Mouse (Mus musculus) MEL (cell line): ENCODE measurements around the gene Ndrg2. TPM values are rescaled to one million over a fixed set of nuclear protein-coding genes. Genes with fewer than 3 reads are reported as not detected.

ENCODE experiments used
- DNase-seq: peaks from one replicate; pipeline ENCODE4 v3.0.0; 2011; ENCODE audit warnings: low read depth, low spot score
- H3K27ac ChIP-seq: 2 replicates; pipeline ENCODE4 v1.5.1; 2012; ENCODE audit warnings: low read depth, mild to moderate bottlenecking, control low read depth, low read length, moderate library complexity; ENCODE audit not compliant: control insufficient read depth
- H3K27me3 ChIP-seq, 2 experiments: fragments of 150-350 bp in 1 of 2; sonication (generic) in 1 of 2; 2 replicates each; pipeline ENCODE4 v1.6.1; 2012; ENCODE audit warnings: low read length in 2 of 2, mild to moderate bottlenecking in 2 of 2, improper control_type of control experiment in 1 of 2, moderate library complexity in 1 of 2; ENCODE audit not compliant: insufficient read depth in 2 of 2, control insufficient read depth in 1 of 2
- H3K36me3 ChIP-seq, 2 experiments: 2 replicates each; pipeline ENCODE4 v1.6.1; 2012 to 2014; ENCODE audit warnings: low read length in 2 of 2, improper control_type of control experiment in 1 of 2, inconsistent platforms in 1 of 2, mild to moderate bottlenecking in 1 of 2; ENCODE audit not compliant: insufficient read depth in 2 of 2, control insufficient read depth in 1 of 2
- H3K4me1 ChIP-seq, 2 experiments: fragments of 150-350 bp in 1 of 2; sonication (generic) in 1 of 2; 2 replicates each; pipeline ENCODE4 v1.6.1; 2012; ENCODE audit warnings: low read length in 2 of 2, improper control_type of control experiment in 1 of 2, mild to moderate bottlenecking in 1 of 2; ENCODE audit not compliant: insufficient read depth in 2 of 2, control insufficient read depth in 1 of 2
- H3K4me3 ChIP-seq, 2 experiments: fragments of 150-350 bp in 1 of 2; sonication (generic) in 1 of 2; 2 replicates each; pipeline ENCODE4 v1.5.1; 2012; ENCODE audit warnings: low read depth in 2 of 2, low read length in 2 of 2, mild to moderate bottlenecking in 2 of 2, moderate library complexity in 2 of 2, control low read depth in 1 of 2, improper control_type of control experiment in 1 of 2; ENCODE audit not compliant: control insufficient read depth in 1 of 2, insufficient read depth in 1 of 2
- H3K79me2 ChIP-seq: 2 replicates; pipeline ENCODE4 v1.6.1; 2012; ENCODE audit warnings: mild to moderate bottlenecking, low read length, moderate library complexity; ENCODE audit not compliant: control insufficient read depth, poor library complexity, insufficient read depth
- H3K9ac ChIP-seq: 2 replicates; pipeline ENCODE4 v1.6.1; 2012; ENCODE audit warnings: low read depth, mild to moderate bottlenecking, control low read depth, low read length, moderate library complexity; ENCODE audit not compliant: control insufficient read depth, poor library complexity, severe bottlenecking
- H3K9me3 ChIP-seq: fragments of 150-350 bp; sonication (generic); replicated peaks from 2 replicates; pipeline ENCODE4 v1.6.1; 2012; ENCODE audit warnings: mild to moderate bottlenecking, low read length, improper control_type of control experiment, moderate library complexity; ENCODE audit not compliant: insufficient read depth
- BHLHE40 ChIP-seq: IDR thresholded peaks from 2 replicates; pipeline ENCODE4 v1.6.1; 2012; ENCODE audit warnings: low read depth, mild to moderate bottlenecking, inconsistent platforms, low read length, improper control_type of control experiment, borderline replicate concordance
- CHD1 ChIP-seq: IDR thresholded peaks from 2 replicates; pipeline ENCODE4 v1.6.1; 2012; ENCODE audit warnings: low read depth, mild to moderate bottlenecking, inconsistent platforms, low read length, improper control_type of control experiment
- CHD2 ChIP-seq: IDR thresholded peaks from 2 replicates; pipeline ENCODE4 v1.6.1; 2011; ENCODE audit warnings: low read length, improper control_type of control experiment
- CTCF ChIP-seq, 3 experiments: IDR thresholded peaks in 2 of 3; conservative IDR thresholded peaks in 1 of 3; 2 replicates each; pipeline ENCODE4 v1.5.1; 2011 to 2012; ENCODE audit warnings: low read length in 3 of 3, low read depth in 2 of 3, mild to moderate bottlenecking in 2 of 3, improper control_type of control experiment in 1 of 3, inconsistent platforms in 1 of 3, mixed read lengths in 1 of 3, moderate library complexity in 1 of 3; ENCODE audit not compliant: control insufficient read depth in 1 of 3, insufficient read depth in 1 of 3, poor library complexity in 1 of 3, severe bottlenecking in 1 of 3
- ELF1 ChIP-seq: IDR thresholded peaks from 2 replicates; pipeline ENCODE4 v1.6.1; 2014; ENCODE audit warnings: low read depth, mild to moderate bottlenecking, inconsistent platforms, low read length, improper control_type of control experiment, moderate library complexity
- ETS1 ChIP-seq: IDR thresholded peaks from 2 replicates; pipeline ENCODE4 v1.6.1; 2012; ENCODE audit warnings: low read depth, mild to moderate bottlenecking, inconsistent platforms, low read length, improper control_type of control experiment, moderate library complexity
- HCFC1 ChIP-seq: IDR thresholded peaks from 2 replicates; pipeline ENCODE4 v1.6.1; 2012; ENCODE audit warnings: low read depth, mild to moderate bottlenecking, inconsistent platforms, low read length, improper control_type of control experiment, moderate library complexity
- MAFK ChIP-seq: IDR thresholded peaks from 2 replicates; pipeline ENCODE4 v1.6.1; 2011; ENCODE audit warnings: low read depth, mild to moderate bottlenecking, low read length, improper control_type of control experiment, borderline replicate concordance
- MAZ ChIP-seq: IDR thresholded peaks from 2 replicates; pipeline ENCODE4 v1.6.1; 2012; ENCODE audit warnings: low read depth, mild to moderate bottlenecking, inconsistent platforms, low read length, improper control_type of control experiment
- NELFE ChIP-seq: IDR thresholded peaks from 2 replicates; pipeline ENCODE4 v1.6.1; 2011; ENCODE audit warnings: low read depth, low read length, improper control_type of control experiment
- NRF1 ChIP-seq: IDR thresholded peaks from 2 replicates; pipeline ENCODE4 v1.6.1; 2014; ENCODE audit warnings: low read depth, mild to moderate bottlenecking, inconsistent platforms, low read length, improper control_type of control experiment, moderate library complexity; ENCODE audit not compliant: poor library complexity, insufficient read depth, severe bottlenecking
- POLR2A ChIP-seq, 2 experiments: IDR thresholded peaks; 2 replicates each; pipeline ENCODE4 v1.6.1; 2011 to 2012; ENCODE audit warnings: low read length in 2 of 2, mild to moderate bottlenecking in 2 of 2, control low read depth in 1 of 2, improper control_type of control experiment in 1 of 2, low read depth in 1 of 2, moderate library complexity in 1 of 2; ENCODE audit not compliant: control insufficient read depth in 1 of 2, insufficient read depth in 1 of 2, poor library complexity in 1 of 2
- POLR2AphosphoS2 ChIP-seq: IDR thresholded peaks from 2 replicates; pipeline ENCODE4 v1.6.1; 2011; ENCODE audit warnings: low read length, improper control_type of control experiment
- RAD21 ChIP-seq: IDR thresholded peaks from 2 replicates; pipeline ENCODE4 v1.6.1; 2011; ENCODE audit warnings: mild to moderate bottlenecking, low read depth, low read length, improper control_type of control experiment
- SMC3 ChIP-seq: IDR thresholded peaks from 2 replicates; pipeline ENCODE4 v1.6.1; 2011; ENCODE audit warnings: low read depth, low read length, improper control_type of control experiment
- TAL1 ChIP-seq: IDR thresholded peaks from 2 replicates; pipeline ENCODE4 v1.6.1; 2012; ENCODE audit warnings: mild to moderate bottlenecking, inconsistent platforms, low read length, moderate library complexity, mixed read lengths
- UBTF ChIP-seq: IDR thresholded peaks from 2 replicates; pipeline ENCODE4 v1.6.1; 2012; ENCODE audit warnings: low read depth, mild to moderate bottlenecking, inconsistent platforms, low read length, improper control_type of control experiment, moderate library complexity, borderline replicate concordance; ENCODE audit not compliant: insufficient read depth
- USF1 ChIP-seq: IDR thresholded peaks from 2 replicates; pipeline ENCODE4 v1.6.1; 2014; ENCODE audit warnings: low read depth, mild to moderate bottlenecking, inconsistent platforms, low read length, improper control_type of control experiment, moderate library complexity
- USF2 ChIP-seq, 2 experiments: IDR thresholded peaks; 2 replicates each; pipeline ENCODE4 v1.6.1; 2011 to 2012; ENCODE audit warnings: improper control_type of control experiment in 2 of 2, low read length in 2 of 2, borderline replicate concordance in 1 of 2, inconsistent platforms in 1 of 2, low read depth in 1 of 2, mild to moderate bottlenecking in 1 of 2; ENCODE audit not compliant: insufficient read depth in 1 of 2
- ZC3H11A ChIP-seq: IDR thresholded peaks from 2 replicates; pipeline ENCODE4 v1.6.1; 2012; ENCODE audit warnings: low read depth, mild to moderate bottlenecking, inconsistent platforms, low read length, improper control_type of control experiment
- ZKSCAN1 ChIP-seq: IDR thresholded peaks from 2 replicates; pipeline ENCODE4 v1.6.1; 2012; ENCODE audit warnings: low read depth, mild to moderate bottlenecking, inconsistent platforms, low read length, improper control_type of control experiment, moderate library complexity
- ZNF384 ChIP-seq: IDR thresholded peaks from 2 replicates; pipeline ENCODE4 v1.6.1; 2012; ENCODE audit warnings: low read depth, mild to moderate bottlenecking, inconsistent platforms, low read length, improper control_type of control experiment
- polyA plus RNA-seq, 2 experiments: library from polyadenylated mRNA; stranded (reverse) in 1 of 2; unstranded in 1 of 2; fragments of >175 nt in 1 of 2; fragments of >200 nt in 1 of 2; gene quantifications; 2 replicates each; pipeline versions ENCODE4 v1.2.1 to v1.2.4; 2012; ENCODE audit warnings: low replicate concordance in 2 of 2, low read depth in 1 of 2; ENCODE audit not compliant: insufficient read length in 2 of 2, insufficient read depth in 1 of 2, missing spikeins in 1 of 2
- total RNA-seq: library from RNA; depleted of rRNA; stranded (reverse); fragments of 300-350 nt; gene quantifications from 2 replicates; pipeline ENCODE4 v1.2.3, GENCODE M21; 2012

Ndrg2 gene
- total and polyA plus RNA-seq, 3 experiments = 11.2 to 48.6 TPM; not detected in 1

DNA sequence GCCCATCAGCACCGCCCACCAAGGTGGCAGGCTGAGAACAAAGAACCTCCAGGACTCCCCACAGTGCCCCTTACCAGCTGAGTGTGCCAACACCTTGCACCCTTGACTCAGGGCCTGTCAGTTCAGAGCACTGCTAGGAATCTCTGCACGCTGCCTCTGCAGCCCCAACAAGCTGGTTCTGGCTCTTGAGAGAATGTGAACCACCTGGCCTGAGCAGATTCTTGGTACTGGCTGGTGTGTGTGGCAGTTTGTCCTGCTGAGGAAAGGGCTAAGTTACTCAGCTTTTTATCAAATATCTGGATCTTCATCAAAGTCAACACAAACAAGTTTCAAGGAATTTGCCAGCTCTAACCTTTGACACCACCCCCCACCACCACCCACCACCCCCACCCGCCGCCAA lies 9.5 kb upstream of the Ndrg2 start:
- Histone ChIP-seq H3K4me1 (no peaks in the 10 kb centered on the region), H3K79me2 (no peaks in the 10 kb centered on the region), H3K9me3 (no peaks in the 10 kb centered on the region), H3K27me3 (no peaks in the 10 kb centered on the region)
- no peak for TF ChIP-seq UBTF
- no peak for TF ChIP-seq ETS1
- no peak for TF ChIP-seq NELFE
- no peak for TF ChIP-seq USF2 (IDR thresholded peaks at IDR 0.05; ENCODE audit: borderline replicate concordance in 1 of 2, insufficient read depth in 1 of 2, low read depth in 1 of 2, low read length in 2 of 2)
- TF ChIP-seq TAL1 = no peak
- TF ChIP-seq, all 39 proteins: peak for 0
- no peak for DNase-seq
- Histone ChIP-seq H3K27ac (no peak overlapping the region), H3K36me3 (no peaks in the 10 kb centered on the region), H3K9ac (no peak overlapping the region), H3K4me3 (no peak overlapping the region)

GRCm38 (mm10) chr14:51922910-51923309 lies 9.0 kb upstream of the Ndrg2 start:
- H3K4me3 ChIP-seq = no peak overlapping the region
- no peak for DNase-seq
- TF ChIP-seq CHD1 (no peak), RAD21 (no peak), SMC3 (no peak), USF1 (no peak), ZC3H11A (no peak), POLR2AphosphoS2 (no peak), MAZ (no peak), BHLHE40 (no peak)
- TF ChIP-seq, all 39 proteins: peak for 0
- no peaks in the 10 kb centered on the region for H3K79me2 ChIP-seq
- H3K27ac ChIP-seq = no peak overlapping the region
- no peaks in the 10 kb centered on the region for H3K27me3 ChIP-seq
- no peaks in the 10 kb centered on the region for H3K9me3 ChIP-seq
- H3K4me1 ChIP-seq = no peaks in the 10 kb centered on the region
- no peak overlapping the region for H3K9ac ChIP-seq
- no peaks in the 10 kb centered on the region for H3K36me3 ChIP-seq

- H3K36me3 ChIP-seq = no peaks in the 10 kb centered on the region
These were observed 8.6 kb upstream of the Ndrg2 start, which contains the start of gene Rnase13 for GRCm38 (mm10) chr14:51922571-51922865. TSS of gene Rnase13 (minus strand) at chr14:51922773.

More at GRCm38 (mm10) chr14:51922571-51922865, 8.6 kb upstream of the Ndrg2 start, which contains the start of gene Rnase13:
- Histone ChIP-seq H3K4me3 (no peak within 1 kb of the TSS), H3K79me2 (no peaks in the 10 kb centered on the region), H3K27ac (no peak within 1 kb of the TSS), H3K9me3 (no peaks in the 10 kb centered on the region), H3K9ac (no peak within 1 kb of the TSS), H3K27me3 (no peaks in the 10 kb centered on the region), H3K4me1 (no peaks in the 10 kb centered on the region)
- TF ChIP-seq POLR2A (IDR thresholded peaks at IDR 0.05; ENCODE audit: control insufficient read depth in 1 of 2, insufficient read depth in 1 of 2, low read depth in 1 of 2, low read length in 2 of 2, poor library complexity in 1 of 2) (no peak), MAZ (no peak), NRF1 (no peak), CTCF (IDR thresholded peaks at IDR 0.05 in 2 of 3, conservative IDR thresholded peaks at IDR 0.05 in 1 of 3; ENCODE audit: control insufficient read depth in 1 of 3, insufficient read depth in 1 of 3, low read depth in 2 of 3, low read length in 3 of 3, poor library complexity in 1 of 3, severe bottlenecking in 1 of 3) (no peak), ZC3H11A (no peak), BHLHE40 (no peak), SMC3 (no peak), MAFK (no peak), CHD2 (no peak), TAL1 (no peak), ZKSCAN1 (no peak), POLR2AphosphoS2 (no peak), RAD21 (no peak), NELFE (no peak), USF2 (IDR thresholded peaks at IDR 0.05; ENCODE audit: borderline replicate concordance in 1 of 2, insufficient read depth in 1 of 2, low read depth in 1 of 2, low read length in 2 of 2) (no peak), ZNF384 (no peak), HCFC1 (no peak), ELF1 (no peak)
- no peak for DNase-seq
